Mouse (Mus musculus) lung, embryonic 16.5 days (tissue): Measurements from ENCODE around the gene Bola2. TPM values are rescaled to one million over a fixed set of nuclear protein-coding genes. Genes with fewer than 3 reads are reported as not detected.
A peak's percentile ranks its signal among the peaks of the same experiment; 100 is the strongest.

Experiments
- ATAC-seq: fragments of 200-750 bp; cut with Nextera tagmentation; 2 replicates; pipeline ENCODE4 v1.8.0; 2017; ENCODE audit warnings: low read depth, mild to moderate bottlenecking, moderate library complexity
- H3K27ac ChIP-seq: fragments of 300-500 bp; sonication (generic); 2 replicates; pipeline ENCODE4 v1.5.1; 2014; ENCODE audit warnings: mild to moderate bottlenecking, control low read depth, low read length
- H3K27me3 ChIP-seq: fragments of 300-500 bp; sonication (generic); 2 replicates; pipeline ENCODE4 v1.6.1; 2014; ENCODE audit warnings: low read depth, low read length, mixed read lengths; ENCODE audit not compliant: control insufficient read depth, insufficient read depth
- H3K36me3 ChIP-seq: fragments of 300-500 bp; sonication (generic); 2 replicates; pipeline ENCODE4 v1.6.1; 2014; ENCODE audit warnings: low read length; ENCODE audit not compliant: control insufficient read depth, insufficient read depth
- H3K4me1 ChIP-seq: fragments of 300-500 bp; sonication (generic); replicated peaks from 2 replicates; pipeline ENCODE4 v1.6.1; 2014; ENCODE audit warnings: low read length, mixed read lengths; ENCODE audit not compliant: control insufficient read depth, insufficient read depth
- H3K4me2 ChIP-seq: fragments of 300-500 bp; sonication (generic); 2 replicates; pipeline ENCODE4 v1.6.1; 2014; ENCODE audit warnings: low read depth, low read length, control low read depth
- H3K4me3 ChIP-seq: fragments of 300-500 bp; sonication (generic); 2 replicates; pipeline ENCODE4 v1.5.1; 2014; ENCODE audit warnings: mild to moderate bottlenecking, low read length, control low read depth
- H3K9ac ChIP-seq: fragments of 300-500 bp; sonication (generic); 2 replicates; pipeline ENCODE4 v1.6.1; 2014; ENCODE audit warnings: low read length, control low read depth
- H3K9me3 ChIP-seq: fragments of 300-500 bp; sonication (generic); 2 replicates; pipeline ENCODE4 v1.6.1; 2016; ENCODE audit warnings: low read length; ENCODE audit not compliant: control insufficient read depth
- WGBS: fragments of 180-500 bp; shearing (Covaris S2); extraction: QIAGEN DNeasy Blood & Tissue Kit; methylation state at CpG from one replicate; pipeline ENCODE4 v1.1.7; 2014; 5-methylcytosine and 5-hydroxymethylcytosine counted together
- polyA plus RNA-seq: library from polyadenylated mRNA; unstranded; fragments of >200 nt; fragmentation: Nextera tagmentation; extraction: Ambion mirVana; gene quantifications from 2 replicates; pipeline ENCODE4 v1.2.1, GENCODE M21; 2015

Gene Bola2
- polyA plus RNA-seq, 1 experiment from 2014 or later = 108 TPM

GRCm38 (mm10) chr7:126663646-126664045, 31.6 kb upstream of the Bola2 start:
- no peaks in the 10 kb centered on the region for H3K9me3 ChIP-seq
- WGBS = 45% methylated on average over 8 of the region's 8 CpGs
- ATAC-seq = peak; percentile 77

GRCm38 (mm10) chr7:126665269-126665668, 29.9 kb upstream of the Bola2 start:
- ATAC-seq = no peak
- 92% methylated on average over 3 of the region's 3 CpGs for WGBS
- Histone ChIP-seq H3K4me2 (no peak overlapping the region), H3K4me1 (no peaks in the 10 kb centered on the region; the same call in none of the 2 replicates), H3K27ac (no peak overlapping the region), H3K9ac (no peak overlapping the region), H3K27me3 (no peaks in the 10 kb centered on the region), H3K36me3 (peaks cover 11% of the 10 kb centered on the region), H3K9me3 (no peaks in the 10 kb centered on the region), H3K4me3 (no peak overlapping the region)

More at GRCm38 (mm10) chr7:126663646-126664045, 31.6 kb upstream of the Bola2 start:
- no peaks in the 10 kb centered on the region for H3K27me3 ChIP-seq
- H3K4me1 ChIP-seq = no peaks in the 10 kb centered on the region; the same call in none of the 2 replicates
- H3K4me3 ChIP-seq = no peak overlapping the region
- no peak overlapping the region for H3K4me2 ChIP-seq
- no peak overlapping the region for H3K9ac ChIP-seq
- peak overlapping the region; percentile 19 for H3K27ac ChIP-seq
- peaks cover 9% of the 10 kb centered on the region for H3K36me3 ChIP-seq

- H3K4me1 ChIP-seq = no peaks in the 10 kb centered on the region; the same call in none of the 2 replicates
- 78% methylated on average over 9 of the region's 9 CpGs for WGBS
- no peak overlapping the region for H3K9ac ChIP-seq
- ATAC-seq = no peak
- H3K27ac ChIP-seq = peak overlapping the region; percentile 9
- H3K4me3 ChIP-seq = no peak overlapping the region
- no peak overlapping the region for H3K4me2 ChIP-seq
- no peaks in the 10 kb centered on the region for H3K27me3 ChIP-seq
- H3K9me3 ChIP-seq = no peaks in the 10 kb centered on the region
- peaks cover 12% of the 10 kb centered on the region for H3K36me3 ChIP-seq
These were observed 27.6 kb upstream of the Bola2 start for GRCm38 (mm10) chr7:126667495-126668090.

GRCm38 (mm10) chr7:126668452-126668851, 26.7 kb upstream of the Bola2 start:
- Histone ChIP-seq H3K36me3 (peaks cover 12% of the 10 kb centered on the region), H3K9ac (no peak overlapping the region), H3K27me3 (no peaks in the 10 kb centered on the region), H3K4me2 (no peak overlapping the region), H3K27ac (peak overlapping the region; percentile 78), H3K4me3 (no peak overlapping the region), H3K4me1 (no peaks in the 10 kb centered on the region; the same call in none of the 2 replicates), H3K9me3 (no peaks in the 10 kb centered on the region)
- ATAC-seq = peak; percentile 77
- 59% methylated on average over 5 of the region's 5 CpGs for WGBS

GRCm38 (mm10) chr7:126670152-126670551, 25.0 kb upstream of the Bola2 start:
- no peak for ATAC-seq
- peaks cover 9% of the 10 kb centered on the region for H3K36me3 ChIP-seq
- WGBS = 93% methylated on average over 3 of the region's 3 CpGs

GRCm38 (mm10) chr7:126672111-126672510, 23.1 kb upstream of the Bola2 start:
- H3K9me3 ChIP-seq = no peaks in the 10 kb centered on the region
- 93% methylated on average over 9 of the region's 9 CpGs for WGBS
- no peak overlapping the region for H3K9ac ChIP-seq
- no peak overlapping the region for H3K27ac ChIP-seq
- peaks cover 6% of the 10 kb centered on the region for H3K36me3 ChIP-seq
- H3K4me2 ChIP-seq = no peak overlapping the region
- ATAC-seq = no peak
- peaks cover 5% of the 10 kb centered on the region; the same call in 1 of the 2 replicates for H3K4me1 ChIP-seq
- H3K4me3 ChIP-seq = no peak overlapping the region
- no peaks in the 10 kb centered on the region for H3K27me3 ChIP-seq

More at GRCm38 (mm10) chr7:126670152-126670551, 25.0 kb upstream of the Bola2 start:
- no peaks in the 10 kb centered on the region for H3K9me3 ChIP-seq
- H3K27me3 ChIP-seq = no peaks in the 10 kb centered on the region
- no peaks in the 10 kb centered on the region for H3K4me1 ChIP-seq
- no peak overlapping the region for H3K9ac ChIP-seq
- no peak overlapping the region for H3K4me3 ChIP-seq
- no peak overlapping the region for H3K27ac ChIP-seq
- no peak overlapping the region for H3K4me2 ChIP-seq

GRCm38 (mm10) chr7:126675104-126675503, 20.1 kb upstream of the Bola2 start:
- H3K9ac ChIP-seq = no peak overlapping the region
- H3K9me3 ChIP-seq = no peaks in the 10 kb centered on the region
- no peaks in the 10 kb centered on the region for H3K27me3 ChIP-seq
- no peak overlapping the region for H3K4me3 ChIP-seq
- peaks cover 8% of the 10 kb centered on the region for H3K36me3 ChIP-seq
- no peak overlapping the region for H3K4me2 ChIP-seq
- WGBS = 94% methylated on average over 8 of the region's 8 CpGs
- no peak overlapping the region for H3K27ac ChIP-seq
- no peak for ATAC-seq
- peaks cover 5% of the 10 kb centered on the region; the same call in 1 of the 2 replicates for H3K4me1 ChIP-seq

- H3K4me3 ChIP-seq = peak within 1 kb of the TSS; percentile 11; the same call in 1 of the 2 replicates
- ATAC-seq = peak; percentile 85
These were observed 19.0 kb upstream of the Bola2 start, which contains the start of gene Sult1a1 for GRCm38 (mm10) chr7:126676207-126676606. Gene Sult1a1, minus strand, starts transcription at chr7:126676432.

GRCm38 (mm10) chr7:126676631-126677220, 18.5 kb upstream of the Bola2 start:
- no peak for ATAC-seq
- Histone ChIP-seq H3K4me2 (no peak overlapping the region; the same call in 1 of the 2 replicates), H3K9ac (no peak overlapping the region), H3K27ac (peak overlapping the region; percentile 78), H3K4me1 (peaks cover 5% of the 10 kb centered on the region; the same call in 1 of the 2 replicates), H3K9me3 (no peaks in the 10 kb centered on the region), H3K27me3 (no peaks in the 10 kb centered on the region), H3K36me3 (peaks cover 5% of the 10 kb centered on the region), H3K4me3 (no peak overlapping the region)
- 78% methylated on average over 4 of the region's 4 CpGs for WGBS

More at GRCm38 (mm10) chr7:126676207-126676606, 19.0 kb upstream of the Bola2 start, which contains the start of gene Sult1a1:
- Histone ChIP-seq H3K9ac (peak within 1 kb of the TSS; percentile 44), H3K4me1 (peaks cover 5% of the 10 kb centered on the region; the same call in 1 of the 2 replicates), H3K9me3 (no peaks in the 10 kb centered on the region), H3K36me3 (peaks cover 5% of the 10 kb centered on the region), H3K27ac (peak within 1 kb of the TSS; percentile 78), H3K4me2 (peak within 1 kb of the TSS; percentile 31), H3K27me3 (no peaks in the 10 kb centered on the region)
- 43% methylated on average over 1 of the region's 1 CpGs for WGBS
